Mouse (Mus musculus) ES-Bruce4 (cell line): ENCODE results near the gene Hrh2.

ENCODE experiments used
- CTCF ChIP-seq: IDR thresholded peaks from one replicate; pipeline ENCODE4 v1.8.1; 2011; ENCODE audit warnings: low read depth, low read length
- POLR2A ChIP-seq: IDR thresholded peaks from one replicate; pipeline ENCODE4 v1.8.1; 2011; ENCODE audit warnings: low read length; ENCODE audit not compliant: insufficient read depth

DNA sequence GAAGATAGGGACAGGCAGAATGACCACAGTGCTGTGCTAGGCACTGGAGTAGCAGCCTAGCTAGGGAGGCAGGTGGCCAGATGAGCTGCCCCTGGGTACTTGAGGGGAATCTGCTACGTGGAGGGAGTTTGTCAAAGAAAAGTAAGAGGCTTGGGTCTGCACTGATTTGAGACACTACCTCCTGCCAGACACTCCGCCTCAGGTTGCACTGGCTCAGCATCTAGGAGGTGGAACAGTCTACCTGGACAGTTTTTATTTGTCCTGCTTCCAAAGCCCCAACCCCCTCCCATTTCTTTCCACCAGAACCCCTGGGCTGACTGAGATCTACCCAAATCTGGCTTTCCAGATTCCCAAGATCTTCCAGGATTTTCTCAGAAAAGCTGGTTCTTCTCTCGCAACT is 748 bp upstream of the Hrh2 start:
- TF ChIP-seq CTCF (no peak), POLR2A (no peak)
